Mouse (Mus musculus): ENCODE data around the gene Faim2. TPM values are rescaled to one million over a fixed set of nuclear protein-coding genes. Genes with fewer than 3 reads are reported as not detected.

Faim2 gene
- polyA plus RNA-seq, 1 experiment from 2014 or later, result 0.36 TPM

- no peak for ATAC-seq (ENCODE audit: insufficient number of reproducible peaks, insufficient read depth, low FRiP score, low TSS enrichment)
Measured at GRCm38 (mm10) chr15:99536889-99537862, 9.2 kb upstream of the Faim2 start.

DNA sequence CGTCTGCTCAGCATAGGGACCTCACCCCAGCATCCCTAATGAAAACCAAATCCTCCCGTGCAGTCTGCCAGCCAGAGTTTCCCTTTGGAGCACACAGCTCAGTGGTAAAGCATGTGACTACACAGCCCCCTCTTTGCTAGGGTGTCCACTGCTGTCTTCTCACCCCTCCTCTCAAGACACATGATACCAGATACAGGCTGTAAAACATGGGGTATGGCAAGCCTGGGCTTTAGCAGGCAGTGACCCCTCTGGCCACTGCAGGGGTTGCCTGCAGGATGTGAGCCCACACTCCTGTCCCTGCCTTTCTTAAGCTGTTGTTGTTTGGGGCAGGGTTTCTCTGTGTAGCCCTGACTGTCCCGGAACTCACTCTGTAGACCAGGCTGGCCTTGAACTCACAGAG, 4.1 kb upstream of the Faim2 start:
- no peaks in the 10 kb centered on the region for H3K9me3 ChIP-seq
- no peak overlapping the region for H3K4me2 ChIP-seq (replicated peaks)
- no peak for ATAC-seq (ENCODE audit: insufficient number of reproducible peaks, insufficient read depth, low FRiP score, low TSS enrichment)
- no peaks in the 10 kb centered on the region for H3K36me3 ChIP-seq
- no peak overlapping the region for H3K4me3 ChIP-seq
- peaks cover 21% of the 10 kb centered on the region for H3K27me3 ChIP-seq
- no peak overlapping the region for H3K9ac ChIP-seq
- no peak overlapping the region for H3K27ac ChIP-seq
- WGBS, result 41% methylated on average over 3 of the region's 3 CpGs
- peaks cover 15% of the 10 kb centered on the region for H3K4me1 ChIP-seq

More at GRCm38 (mm10) chr15:99536889-99537862, 9.2 kb upstream of the Faim2 start:
- H3K36me3 ChIP-seq, result no peaks in the 10 kb centered on the region
- 0 out of 2 replicates have a peak, but pooled peaks cover 5% of the 10 kb centered on the region for H3K27me3 ChIP-seq
- 0 out of 2 replicates have a peak, but pooled peaks cover under 1% of the 10 kb centered on the region for H3K4me1 ChIP-seq
- no peak overlapping the region for H3K27ac ChIP-seq
- H3K4me3 ChIP-seq, result no peak overlapping the region
- 58% methylated on average over 11 of the region's 11 CpGs for WGBS
- H3K4me2 ChIP-seq (replicated peaks), result no peak overlapping the region
- no peak overlapping the region for H3K9ac ChIP-seq
- H3K9me3 ChIP-seq, result no peaks in the 10 kb centered on the region

- H3K36me3 ChIP-seq, result no peaks in the 10 kb centered on the region
- H3K27ac ChIP-seq, result no peak overlapping the region
- H3K4me1 ChIP-seq, result peaks cover 15% of the 10 kb centered on the region
- no peak overlapping the region for H3K9ac ChIP-seq
- no peak for ATAC-seq (ENCODE audit: insufficient number of reproducible peaks, insufficient read depth, low FRiP score, low TSS enrichment)
- no peak overlapping the region for H3K4me3 ChIP-seq
- H3K4me2 ChIP-seq (replicated peaks), result no peak overlapping the region
- no peaks in the 10 kb centered on the region for H3K9me3 ChIP-seq
- 42% methylated on average over 6 of the region's 6 CpGs for WGBS
- H3K27me3 ChIP-seq, result peaks cover 28% of the 10 kb centered on the region
Measured at GRCm38 (mm10) chr15:99531146-99531545, 3.2 kb upstream of the Faim2 start.

DNA sequence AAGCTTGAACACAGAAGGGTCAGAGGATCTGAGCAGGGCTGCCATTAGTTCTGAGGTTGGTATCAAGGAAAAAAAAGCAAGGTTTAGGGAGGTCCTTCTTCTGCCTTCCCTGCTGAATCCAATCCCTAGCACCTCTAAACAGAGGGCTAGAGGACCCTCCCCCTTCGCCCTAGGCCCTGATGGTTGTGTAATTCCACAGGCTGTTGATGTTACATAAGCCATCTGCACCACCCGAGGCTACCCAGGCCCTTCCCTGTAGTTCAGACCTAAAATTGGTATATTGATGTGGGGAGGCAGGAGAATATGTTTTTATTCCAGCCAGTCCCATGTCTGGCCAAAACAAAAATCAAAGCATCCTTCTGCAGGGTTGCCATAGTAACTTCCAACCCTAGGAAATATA, 1.3 kb downstream of the Faim2 start:
- no peak overlapping the region for H3K27ac ChIP-seq
- H3K9me3 ChIP-seq, result no peaks in the 10 kb centered on the region
- no peak overlapping the region for H3K9ac ChIP-seq
- WGBS, result 57% methylated on average over 2 of the region's 2 CpGs
- ATAC-seq (ENCODE audit: insufficient number of reproducible peaks, insufficient read depth, low FRiP score, low TSS enrichment), result no peak
- no peak overlapping the region for H3K4me2 ChIP-seq (replicated peaks)
- H3K27me3 ChIP-seq, result peaks cover 28% of the 10 kb centered on the region
- no peaks in the 10 kb centered on the region for H3K36me3 ChIP-seq
- H3K4me1 ChIP-seq, result peaks cover 11% of the 10 kb centered on the region
- H3K4me3 ChIP-seq, result no peak overlapping the region

GRCm38 (mm10) chr15:99520306-99520705, 7.7 kb downstream of the Faim2 start:
- H3K9me3 ChIP-seq, result no peaks in the 10 kb centered on the region
- no peak overlapping the region for H3K4me3 ChIP-seq
- ATAC-seq (ENCODE audit: insufficient number of reproducible peaks, insufficient read depth, low FRiP score, low TSS enrichment), result no peak
- H3K27me3 ChIP-seq, result no peaks in the 10 kb centered on the region; the same call in 1 of the 2 replicates
- no peak overlapping the region for H3K4me2 ChIP-seq (replicated peaks)
- WGBS, result 76% methylated on average over 7 of the region's 7 CpGs
- H3K9ac ChIP-seq, result no peak overlapping the region
- no peaks in the 10 kb centered on the region for H3K4me1 ChIP-seq
- no peaks in the 10 kb centered on the region for H3K36me3 ChIP-seq
- H3K27ac ChIP-seq, result no peak overlapping the region

- Histone ChIP-seq H3K36me3 (no peaks in the 10 kb centered on the region), H3K9ac (no peak overlapping the region), H3K4me2 (replicated peaks) (no peak overlapping the region), H3K4me1 (no peaks in the 10 kb centered on the region), H3K9me3 (no peaks in the 10 kb centered on the region), H3K27ac (no peak overlapping the region), H3K4me3 (no peak overlapping the region), H3K27me3 (no peaks in the 10 kb centered on the region; the same call in 1 of the 2 replicates)
- 87% methylated on average over 9 of the region's 9 CpGs for WGBS
- no peak for ATAC-seq (ENCODE audit: insufficient number of reproducible peaks, insufficient read depth, low FRiP score, low TSS enrichment)
Measured at GRCm38 (mm10) chr15:99519626-99520025, 8.3 kb downstream of the Faim2 start.

- H3K27me3 ChIP-seq, result no peaks in the 10 kb centered on the region; the same call in 1 of the 2 replicates
- H3K9me3 ChIP-seq, result no peaks in the 10 kb centered on the region
- no peak for ATAC-seq (ENCODE audit: insufficient number of reproducible peaks, insufficient read depth, low FRiP score, low TSS enrichment)
- no peak overlapping the region for H3K9ac ChIP-seq
- no peak overlapping the region for H3K27ac ChIP-seq
- H3K4me2 ChIP-seq (replicated peaks), result no peak overlapping the region
- H3K36me3 ChIP-seq, result no peaks in the 10 kb centered on the region
- 57% methylated on average over 7 of the region's 7 CpGs for WGBS
- no peak overlapping the region for H3K4me3 ChIP-seq
- peaks cover 3% of the 10 kb centered on the region; the same call in 1 of the 2 replicates for H3K4me1 ChIP-seq
Measured at GRCm38 (mm10) chr15:99517715-99518114, 10.2 kb downstream of the Faim2 start.

DNA sequence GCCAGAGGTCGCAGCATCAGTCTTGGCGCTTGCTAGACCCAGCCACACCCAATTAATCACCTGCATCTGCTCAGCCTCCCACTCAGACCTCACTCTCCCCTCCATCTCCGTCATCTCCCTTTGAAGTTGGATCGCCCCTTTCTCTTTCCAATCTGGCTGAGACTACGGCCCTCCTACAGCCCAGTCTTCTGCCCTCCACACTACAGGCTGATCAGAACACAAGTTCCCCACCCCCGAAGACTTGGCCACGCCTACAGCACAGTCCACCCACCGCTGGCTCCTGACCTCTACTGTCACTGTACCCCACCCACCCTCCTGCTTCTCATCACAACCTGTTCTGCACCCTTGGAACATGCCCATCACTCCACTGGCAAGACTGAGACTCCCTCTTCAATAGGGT, 11.2 kb downstream of the Faim2 start:
- no peak for ATAC-seq (ENCODE audit: insufficient number of reproducible peaks, insufficient read depth, low FRiP score, low TSS enrichment)
- 57% methylated on average over 8 of the region's 8 CpGs for WGBS
- no peak overlapping the region for H3K9ac ChIP-seq

DNA sequence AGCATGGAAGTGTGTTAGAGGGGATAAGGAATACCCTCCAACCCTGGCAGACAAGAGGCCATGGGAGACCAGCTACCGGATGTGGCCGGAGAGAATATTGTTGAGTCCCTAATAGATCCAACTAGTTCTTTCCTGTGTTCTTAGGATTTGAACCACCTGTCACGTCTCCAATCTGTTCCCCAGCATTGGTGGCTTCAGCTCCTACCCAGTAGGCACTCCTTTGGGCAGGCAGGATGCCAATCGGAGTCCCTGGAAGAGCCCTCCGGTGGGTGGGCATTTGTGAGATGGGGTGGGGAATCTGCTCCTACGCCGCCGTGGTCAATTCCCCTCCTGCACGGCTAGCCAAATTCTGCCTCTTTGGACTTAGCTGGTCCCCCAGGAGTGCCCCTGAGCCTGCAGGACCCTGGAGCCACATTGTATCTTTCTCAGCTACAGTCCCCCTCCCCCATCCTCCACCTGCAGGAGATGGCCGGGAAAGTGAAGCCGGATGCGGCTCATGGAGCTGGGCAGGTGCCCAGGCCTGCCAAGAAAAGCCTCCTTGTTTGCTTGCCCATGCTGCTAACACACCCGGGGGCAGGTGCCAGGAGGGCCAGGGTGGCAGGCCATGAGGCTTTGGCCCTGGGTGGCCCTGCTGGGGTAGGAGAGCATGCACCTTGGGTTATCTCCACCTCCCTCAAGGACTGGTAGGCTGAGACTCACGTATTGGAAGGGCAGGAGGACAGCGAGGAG, 16.0 kb downstream of the Faim2 start:
- Histone ChIP-seq H3K4me2 (replicated peaks) (no peak overlapping the region), H3K4me3 (no peak overlapping the region), H3K4me1 (peaks cover 3% of the 10 kb centered on the region; the same call in 1 of the 2 replicates), H3K36me3 (no peaks in the 10 kb centered on the region), H3K27me3 (no peaks in the 10 kb centered on the region; the same call in 1 of the 2 replicates), H3K27ac (no peak overlapping the region), H3K9me3 (no peaks in the 10 kb centered on the region), H3K9ac (no peak overlapping the region)
- ATAC-seq (ENCODE audit: insufficient number of reproducible peaks, insufficient read depth, low FRiP score, low TSS enrichment), result no peak
- WGBS, result 82% methylated on average over 15 of the region's 15 CpGs

More for the DNA sequence above, 11.2 kb downstream of the Faim2 start:
- H3K27ac ChIP-seq, result no peak overlapping the region
- no peak overlapping the region for H3K4me2 ChIP-seq (replicated peaks)
- H3K4me1 ChIP-seq, result peaks cover 3% of the 10 kb centered on the region; the same call in 1 of the 2 replicates
- H3K4me3 ChIP-seq, result no peak overlapping the region
- no peaks in the 10 kb centered on the region for H3K9me3 ChIP-seq
- no peaks in the 10 kb centered on the region for H3K36me3 ChIP-seq
- no peaks in the 10 kb centered on the region; the same call in 1 of the 2 replicates for H3K27me3 ChIP-seq

DNA sequence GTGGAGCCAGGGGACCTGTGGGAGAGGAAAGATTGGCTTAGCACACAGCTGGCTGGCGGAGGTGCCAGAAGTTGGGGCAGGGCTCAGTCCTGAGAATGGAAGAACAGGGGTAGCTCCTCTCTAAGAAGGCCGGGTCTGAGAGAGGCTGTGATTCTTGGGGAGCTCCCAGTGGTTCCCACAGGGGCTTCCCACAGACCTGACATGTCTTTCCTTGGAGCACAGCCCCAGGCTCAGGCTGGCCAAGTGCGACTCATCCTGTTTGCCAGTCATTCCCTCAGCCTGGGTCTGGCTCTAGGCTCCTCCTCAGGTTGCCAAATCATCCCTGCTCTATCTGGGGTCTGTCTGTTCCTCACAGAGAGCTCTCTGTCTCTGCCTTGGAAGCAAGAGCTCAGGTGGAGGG, 17.3 kb downstream of the Faim2 start:
- ATAC-seq (ENCODE audit: insufficient number of reproducible peaks, insufficient read depth, low FRiP score, low TSS enrichment), result no peak
- H3K4me2 ChIP-seq (replicated peaks), result no peak overlapping the region
- H3K9me3 ChIP-seq, result no peaks in the 10 kb centered on the region
- no peaks in the 10 kb centered on the region; the same call in 1 of the 2 replicates for H3K27me3 ChIP-seq
- no peak overlapping the region for H3K9ac ChIP-seq
- H3K27ac ChIP-seq, result no peak overlapping the region
- 81% methylated on average over 3 of the region's 3 CpGs for WGBS
- no peak overlapping the region for H3K4me3 ChIP-seq
- H3K36me3 ChIP-seq, result no peaks in the 10 kb centered on the region
- peaks cover 10% of the 10 kb centered on the region; the same call in 1 of the 2 replicates for H3K4me1 ChIP-seq

- Histone ChIP-seq H3K9ac (no peak overlapping the region), H3K27me3 (no peaks in the 10 kb centered on the region; the same call in 1 of the 2 replicates), H3K27ac (no peak overlapping the region), H3K4me2 (replicated peaks) (no peak overlapping the region), H3K4me3 (no peak overlapping the region), H3K9me3 (no peaks in the 10 kb centered on the region), H3K4me1 (peaks cover 12% of the 10 kb centered on the region; the same call in 1 of the 2 replicates), H3K36me3 (no peaks in the 10 kb centered on the region)
- WGBS, result 85% methylated on average over 7 of the region's 7 CpGs
- ATAC-seq (ENCODE audit: insufficient number of reproducible peaks, insufficient read depth, low FRiP score, low TSS enrichment), result no peak
Measured at GRCm38 (mm10) chr15:99509840-99510239, 18.1 kb downstream of the Faim2 start.

Data from embryonic facial prominence, embryonic 12.5 days (tissue).